Mouse (Mus musculus) lung, embryonic 14.5 days (tissue): ENCODE results near the gene Anxa9. TPM values are rescaled to one million over a fixed set of nuclear protein-coding genes. Genes with fewer than 3 reads are reported as not detected.

Experiments used
- ATAC-seq: fragments of 200-750 bp; cut with Nextera tagmentation; 2 replicates; pipeline ENCODE4 v1.8.0; 2017; ENCODE audit warnings: mild to moderate bottlenecking, moderate TSS enrichment, moderate library complexity; ENCODE audit not compliant: insufficient read depth
- DNase-seq: peaks from one replicate; pipeline ENCODE4 v3.0.0-alpha.2; 2015
- H3K27ac ChIP-seq: fragments of 300-500 bp; sonication (generic); 2 replicates; pipeline ENCODE4 v1.5.1; 2014; ENCODE audit warnings: low read depth, mild to moderate bottlenecking, moderate library complexity
- H3K27me3 ChIP-seq: fragments of 300-500 bp; sonication (generic); 2 replicates; pipeline ENCODE4 v1.6.1; 2014; ENCODE audit warnings: low read length, control low read depth; ENCODE audit not compliant: insufficient read depth
- H3K36me3 ChIP-seq: fragments of 300-500 bp; sonication (generic); 2 replicates; pipeline ENCODE4 v1.6.1; 2014; ENCODE audit warnings: control low read depth; ENCODE audit not compliant: insufficient read depth
- H3K4me1 ChIP-seq: fragments of 300-500 bp; sonication (generic); 2 replicates; pipeline ENCODE4 v1.6.1; 2014; ENCODE audit warnings: antibody characterized with exemption, control low read depth; ENCODE audit not compliant: insufficient read depth
- H3K4me2 ChIP-seq: fragments of 300-500 bp; sonication (generic); 2 replicates; pipeline ENCODE4 v1.6.1; 2014; ENCODE audit warnings: mild to moderate bottlenecking
- H3K4me3 ChIP-seq: fragments of 300-500 bp; sonication (generic); 2 replicates; pipeline ENCODE4 v1.5.1; 2014; ENCODE audit warnings: low read depth, low read length
- H3K9ac ChIP-seq: fragments of 300-500 bp; sonication (generic); 2 replicates; pipeline ENCODE4 v1.6.1; 2014
- H3K9me3 ChIP-seq: fragments of 300-500 bp; sonication (generic); 2 replicates; pipeline ENCODE4 v1.6.1; 2016; ENCODE audit warnings: low read depth, low read length, control low read depth
- CTCF ChIP-seq: IDR thresholded peaks from 2 replicates; pipeline ENCODE4 v1.5.1; 2016; ENCODE audit warnings: antibody characterized with exemption, low read depth
- WGBS: fragments of 180-500 bp; shearing (Covaris S2); extraction: QIAGEN DNeasy Blood & Tissue Kit; methylation state at CpG from one replicate; pipeline ENCODE4 v1.1.7; 2014; 5-methylcytosine and 5-hydroxymethylcytosine counted together
- polyA plus RNA-seq: library from polyadenylated mRNA; unstranded; fragments of >200 nt; fragmentation: Nextera tagmentation; extraction: Ambion mirVana; gene quantifications from 2 replicates; pipeline ENCODE4 v1.2.1, GENCODE M21; 2014

Anxa9 gene
- polyA plus RNA-seq, 1 experiment from 2014 or later, result 2.0 TPM

- Histone ChIP-seq H3K27ac (no peak overlapping the region), H3K4me2 (no peak overlapping the region), H3K9me3 (no peaks in the 10 kb centered on the region), H3K4me3 (no peak overlapping the region), H3K9ac (no peak overlapping the region), H3K27me3 (no peaks in the 10 kb centered on the region), H3K36me3 (peaks cover 93% of the 10 kb centered on the region), H3K4me1 (no peaks in the 10 kb centered on the region)
- 91% methylated on average over 4 of the region's 4 CpGs for WGBS
- no peak for TF ChIP-seq CTCF
- ATAC-seq, result no peak
- DNase-seq, result no peak
Observed at GRCm38 (mm10) chr3:95337345-95337744, 30.4 kb upstream of the Anxa9 start.

- no peak overlapping the region for H3K9ac ChIP-seq
- TF ChIP-seq CTCF, result no peak
- H3K27ac ChIP-seq, result no peak overlapping the region
- no peak overlapping the region for H3K4me3 ChIP-seq
- H3K36me3 ChIP-seq, result peaks cover 92% of the 10 kb centered on the region
- DNase-seq (no peak), ATAC-seq (no peak)
- WGBS, result 60% methylated on average over 1 of the region's 1 CpGs
- no peaks in the 10 kb centered on the region for H3K9me3 ChIP-seq
- no peak overlapping the region for H3K4me2 ChIP-seq
- no peaks in the 10 kb centered on the region for H3K4me1 ChIP-seq
- no peaks in the 10 kb centered on the region for H3K27me3 ChIP-seq
Observed at GRCm38 (mm10) chr3:95331528-95331927, 24.6 kb upstream of the Anxa9 start.

- DNase-seq, result no peak
- Histone ChIP-seq H3K27me3 (no peaks in the 10 kb centered on the region), H3K4me2 (no peak overlapping the region), H3K4me3 (no peak overlapping the region), H3K27ac (no peak overlapping the region), H3K36me3 (peaks cover 94% of the 10 kb centered on the region), H3K4me1 (no peaks in the 10 kb centered on the region), H3K9ac (no peak overlapping the region), H3K9me3 (no peaks in the 10 kb centered on the region)
- ATAC-seq, result no peak
- no peak for TF ChIP-seq CTCF
- WGBS, result 74% methylated on average over 1 of the region's 1 CpGs
Observed at GRCm38 (mm10) chr3:95328803-95329404, 21.9 kb upstream of the Anxa9 start.

GRCm38 (mm10) chr3:95324454-95325144 is 17.6 kb upstream of the Anxa9 start:
- no peaks in the 10 kb centered on the region for H3K4me1 ChIP-seq
- no peak overlapping the region for H3K27ac ChIP-seq
- no peak overlapping the region for H3K4me2 ChIP-seq
- H3K4me3 ChIP-seq, result no peak overlapping the region
- peak; percentile 42 for TF ChIP-seq CTCF
- H3K27me3 ChIP-seq, result no peaks in the 10 kb centered on the region
- no peak overlapping the region for H3K9ac ChIP-seq
- no peak for ATAC-seq
- WGBS, result 91% methylated on average over 6 of the region's 6 CpGs
- DNase-seq, result peak; percentile 37
- peaks cover 96% of the 10 kb centered on the region for H3K36me3 ChIP-seq
- H3K9me3 ChIP-seq, result no peaks in the 10 kb centered on the region

- DNase-seq, result no peak
- H3K9me3 ChIP-seq, result no peaks in the 10 kb centered on the region
- H3K9ac ChIP-seq, result no peak overlapping the region
- H3K4me3 ChIP-seq, result no peak overlapping the region
- H3K4me2 ChIP-seq, result no peak overlapping the region
- H3K27ac ChIP-seq, result no peak overlapping the region
- no peak for ATAC-seq
- peaks cover 90% of the 10 kb centered on the region for H3K36me3 ChIP-seq
- WGBS, result 90% methylated on average over 3 of the region's 3 CpGs
- no peak for TF ChIP-seq CTCF
- no peaks in the 10 kb centered on the region for H3K27me3 ChIP-seq
- 0 out of 2 replicates have a peak, but pooled peaks cover 7% of the 10 kb centered on the region for H3K4me1 ChIP-seq
Observed at GRCm38 (mm10) chr3:95323429-95323828, 16.5 kb upstream of the Anxa9 start.

- peaks cover 56% of the 10 kb centered on the region for H3K36me3 ChIP-seq
- no peak for DNase-seq
- WGBS, result 61% methylated on average over 12 of the region's 12 CpGs
Observed at GRCm38 (mm10) chr3:95319701-95320625, 13.0 kb upstream of the Anxa9 start.

More at GRCm38 (mm10) chr3:95319701-95320625, 13.0 kb upstream of the Anxa9 start:
- Histone ChIP-seq H3K27ac (no peak overlapping the region), H3K4me1 (peaks cover 20% of the 10 kb centered on the region; the same call in 1 of the 2 replicates), H3K4me2 (no peak overlapping the region), H3K4me3 (no peak overlapping the region), H3K9me3 (no peaks in the 10 kb centered on the region), H3K9ac (no peak overlapping the region), H3K27me3 (no peaks in the 10 kb centered on the region)
- TF ChIP-seq CTCF, result no peak
- no peak for ATAC-seq
